Mouse (Mus musculus): Measurements from ENCODE around the gene Bcl2l11. TPM values are rescaled to one million over a fixed set of nuclear protein-coding genes. Genes with fewer than 3 reads are reported as not detected.

Gene Bcl2l11
- polyA plus RNA-seq, 1 experiment from 2014 or later, result 25.6 TPM

DNA sequence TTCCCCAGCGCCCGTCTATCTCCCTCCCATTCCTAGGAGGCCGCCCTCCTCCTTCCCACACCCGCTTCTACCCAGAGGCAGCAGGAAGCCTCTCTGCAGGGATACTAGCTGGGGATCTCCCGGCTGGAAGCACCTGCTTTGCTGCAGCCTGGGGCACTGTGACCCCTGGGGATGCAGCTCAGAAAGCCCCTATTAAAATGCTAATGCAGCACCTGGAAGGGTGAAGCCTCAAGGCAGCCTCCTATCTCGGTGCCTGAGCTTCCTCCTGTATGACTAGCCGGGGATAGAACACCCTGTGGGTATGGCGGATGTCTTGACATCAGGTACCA, 86.0 kb downstream of the Bcl2l11 start:
- 46% methylated on average over 8 of the region's 8 CpGs for WGBS
- H3K9me3 ChIP-seq (ENCODE audit: low read length), result no peaks in the 10 kb centered on the region
- ATAC-seq (ENCODE audit: low FRiP score, low TSS enrichment), result 0 out of 2 replicates have a peak, but pooled peaks have one; percentile 15
- H3K4me1 ChIP-seq (ENCODE audit: insufficient read depth, low read length), result peaks cover 15% of the 10 kb centered on the region
- H3K9ac ChIP-seq (replicated peaks; ENCODE audit: low read length), result no peak overlapping the region
- H3K27ac ChIP-seq (ENCODE audit: low read length), result no peak overlapping the region
- no peaks in the 10 kb centered on the region for H3K36me3 ChIP-seq (ENCODE audit: insufficient read depth, low read length)
- H3K4me3 ChIP-seq (ENCODE audit: low read length), result no peak overlapping the region
- H3K4me2 ChIP-seq (replicated peaks; ENCODE audit: low read depth, low read length), result no peak overlapping the region
- H3K27me3 ChIP-seq (ENCODE audit: insufficient read depth, low read length), result no peaks in the 10 kb centered on the region

Data from kidney, embryonic 16.5 days (tissue).